Mouse (Mus musculus) urinary bladder, adult 2 months (tissue): ENCODE results near the gene Scel. TPM values are rescaled to one million over a fixed set of nuclear protein-coding genes. Genes with fewer than 3 reads are reported as not detected.
"Not testable (repeated sequence)": the region's sequence is repeated elsewhere in the genome, so short reads cannot be mapped to it uniquely, and the experiment has no call there.

Experiments used
- DNase-seq: peaks from one replicate; pipeline ENCODE4 v3.0.0; 2022; ENCODE audit warnings: low spot score
- polyA plus RNA-seq: library from polyadenylated mRNA; depleted of rRNA; stranded (reverse); fragments of >200 nt; gene quantifications from 2 replicates; pipeline ENCODE4 v1.2.3, GENCODE M21; 2012; rRNA removed

Gene Scel
- 1.0 and 1.1 TPM in 2 replicates for polyA plus RNA-seq

DNA sequence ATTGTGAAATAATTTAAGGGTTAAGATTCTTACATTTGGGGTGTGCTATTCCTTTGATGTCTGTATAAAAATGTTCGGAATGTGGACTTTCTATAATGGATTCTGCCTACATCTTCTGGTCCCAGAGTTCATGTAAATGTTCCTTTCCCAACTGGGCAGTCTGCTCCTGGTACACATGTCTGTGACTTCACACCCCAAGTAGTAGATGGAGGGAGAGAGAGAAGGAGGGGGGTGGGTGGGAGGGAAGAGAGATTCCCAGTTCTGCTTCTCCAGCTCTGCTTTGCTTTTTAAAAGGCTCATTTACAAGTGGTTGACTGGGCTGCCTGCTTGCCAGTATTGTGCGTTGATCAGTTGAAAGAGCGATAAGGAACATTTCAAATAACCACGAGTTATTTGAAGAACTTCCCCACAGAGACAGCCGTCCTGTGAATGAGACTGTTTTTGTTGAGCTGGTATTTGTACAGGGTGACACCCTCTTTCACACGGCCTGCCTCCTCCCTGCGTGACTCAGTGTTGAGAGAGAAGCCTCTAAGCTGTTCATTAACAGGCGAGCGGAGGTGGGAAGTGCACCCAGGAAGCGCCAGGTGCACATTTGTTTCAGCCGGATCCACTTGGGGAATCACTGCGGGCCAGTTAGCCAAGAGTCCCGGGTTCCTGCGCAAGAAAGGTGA lies at the start of gene Scel:
Scel (plus strand) TSS at position 541 of the 671 bp plus-strand sequence.
- no peak for DNase-seq

DNA sequence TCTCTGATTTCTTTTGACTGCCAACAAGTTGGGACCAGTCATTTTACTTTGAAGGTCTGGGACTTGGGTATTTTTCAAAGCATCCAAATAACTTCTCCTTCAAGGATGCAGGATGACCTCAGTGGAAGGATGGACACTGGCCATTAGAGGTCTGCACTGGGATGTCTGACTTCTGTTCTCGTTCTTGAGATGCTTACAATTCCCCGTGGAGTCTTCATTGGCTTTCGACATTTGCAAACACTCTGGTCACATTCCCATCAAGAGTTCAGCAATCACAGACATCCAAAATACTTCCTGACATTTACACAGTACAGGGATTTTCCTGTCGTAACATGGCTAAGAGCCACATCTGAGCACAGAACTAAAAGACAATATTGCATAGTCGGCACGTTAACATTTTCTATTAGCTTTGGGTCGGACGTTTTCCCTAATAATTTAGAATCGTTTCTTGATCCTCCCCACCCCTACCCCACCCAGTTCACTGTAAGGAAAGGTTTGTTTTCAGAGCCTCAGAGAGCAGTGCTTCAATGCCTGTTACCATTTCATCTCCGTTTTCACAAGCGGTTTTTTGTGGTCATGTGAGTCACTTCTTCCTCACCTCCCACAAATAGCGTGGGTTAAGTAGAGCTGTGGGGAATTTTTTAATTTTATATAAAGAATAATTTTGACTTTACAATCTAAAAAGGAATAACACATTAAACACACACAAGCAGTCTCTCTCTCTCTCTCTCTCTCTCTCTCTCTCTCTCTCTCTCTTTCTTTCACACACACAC lies 44.3 kb upstream of the Scel start:
- no peak for DNase-seq

DNA sequence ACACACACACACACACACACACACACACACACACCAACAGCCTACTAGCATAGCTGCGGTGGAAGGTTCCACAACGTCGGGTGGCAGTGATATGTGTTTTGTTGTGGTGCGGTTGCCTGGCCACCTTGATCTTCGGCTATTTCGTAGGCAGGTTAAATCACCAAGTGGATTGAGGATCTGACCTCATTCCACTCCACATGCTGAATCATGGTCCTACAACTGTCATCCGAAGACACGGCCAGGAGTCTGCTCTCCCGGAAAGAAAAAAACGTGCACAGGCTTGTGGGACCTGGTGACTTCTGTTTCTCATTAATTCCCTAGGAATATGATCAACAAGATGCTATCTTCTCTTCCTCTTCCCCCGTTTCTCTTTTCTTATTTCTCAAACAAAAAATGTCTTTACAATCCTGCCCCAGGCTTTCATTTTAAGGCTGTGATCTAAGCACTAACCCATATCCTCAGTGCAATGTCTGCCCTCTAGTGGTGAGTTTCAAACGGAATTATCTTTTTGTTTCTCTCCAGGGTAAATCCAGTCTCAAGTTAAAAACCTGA lies 43.6 kb upstream of the Scel start:
- DNase-seq, result no peak

- DNase-seq, result no peak
These were observed 41.9 kb upstream of the Scel start for GRCm38 (mm10) chr14:103471074-103471778.

DNA sequence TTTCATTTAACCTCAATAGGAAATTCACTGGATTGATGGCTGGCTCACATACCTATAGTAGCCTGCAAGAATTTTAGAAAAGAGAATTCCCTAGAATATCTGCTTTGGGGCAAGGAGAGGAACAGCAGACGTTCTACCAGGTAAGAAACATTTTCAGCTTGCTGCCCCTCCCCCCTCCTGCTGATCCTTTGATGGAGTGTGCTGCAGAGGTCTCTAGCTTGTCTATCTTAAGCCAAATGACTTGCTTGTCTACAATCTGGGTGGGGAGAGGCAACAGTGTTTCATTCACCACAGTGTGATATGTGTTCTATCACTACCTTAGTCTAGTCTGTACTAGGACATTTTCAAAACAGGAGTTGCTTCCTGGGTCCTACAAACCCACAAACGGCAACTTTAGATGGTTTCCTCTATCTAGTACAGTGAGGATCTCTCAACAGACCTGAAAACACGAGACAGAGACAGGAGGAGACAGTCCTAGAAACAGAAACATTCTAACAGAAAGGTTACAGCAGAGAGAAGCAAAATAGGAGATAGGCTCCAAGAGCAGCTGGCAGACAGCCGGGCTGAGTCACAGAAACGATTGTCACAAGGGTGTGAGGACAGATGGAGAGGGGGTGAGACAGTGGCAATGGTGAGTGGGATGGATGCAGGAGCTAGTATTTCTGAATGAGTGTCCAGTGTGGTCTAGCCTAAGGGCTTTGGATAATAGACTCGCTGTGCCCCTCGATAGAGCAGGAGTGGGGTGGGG lies 41.2 kb upstream of the Scel start:
- no peak for DNase-seq

GRCm38 (mm10) chr14:103472554-103472905 lies 40.6 kb upstream of the Scel start:
- DNase-seq, result no peak

DNA sequence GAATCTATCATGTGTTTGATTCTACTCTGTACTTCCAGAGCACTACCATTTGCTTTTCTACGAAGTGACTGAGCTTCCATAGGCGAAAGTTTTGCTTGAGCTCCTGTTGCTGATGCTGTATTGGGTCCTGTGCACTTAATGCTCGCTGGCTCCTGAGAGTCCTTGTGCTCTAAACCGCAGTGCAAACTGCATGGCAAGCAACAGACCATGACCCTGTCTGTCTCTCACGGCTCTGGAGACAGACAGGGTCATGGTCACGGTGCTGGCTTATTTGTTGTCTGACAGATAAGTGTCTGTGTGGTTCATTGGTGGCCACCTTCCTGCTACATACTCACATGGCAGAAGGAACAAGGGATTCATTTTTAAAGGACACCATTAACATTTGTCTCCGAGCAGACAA lies 37.8 kb upstream of the Scel start:
- DNase-seq, result no peak

GRCm38 (mm10) chr14:103476232-103476631 lies 36.9 kb upstream of the Scel start:
- not testable (repeated sequence) for DNase-seq

DNA sequence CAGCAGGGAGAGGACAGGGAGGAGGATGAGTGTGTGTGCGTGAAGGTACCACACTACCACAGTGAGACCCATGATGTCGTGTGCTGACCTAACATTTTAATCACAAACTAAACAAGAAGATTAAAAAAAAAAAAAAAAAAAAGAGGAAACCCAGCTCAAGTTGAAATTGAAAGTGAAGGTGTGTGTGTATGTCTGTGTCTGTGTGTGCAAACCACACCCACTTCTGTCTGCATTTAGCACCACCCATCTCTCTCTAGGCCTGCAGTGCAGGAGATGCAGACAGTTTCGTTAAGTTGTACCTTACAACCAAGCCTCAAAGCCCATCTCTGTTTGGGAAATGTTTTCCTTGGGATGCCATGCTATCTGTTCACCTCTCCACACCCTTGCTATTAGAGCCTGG lies 35.9 kb upstream of the Scel start:
- DNase-seq, result no peak

DNA sequence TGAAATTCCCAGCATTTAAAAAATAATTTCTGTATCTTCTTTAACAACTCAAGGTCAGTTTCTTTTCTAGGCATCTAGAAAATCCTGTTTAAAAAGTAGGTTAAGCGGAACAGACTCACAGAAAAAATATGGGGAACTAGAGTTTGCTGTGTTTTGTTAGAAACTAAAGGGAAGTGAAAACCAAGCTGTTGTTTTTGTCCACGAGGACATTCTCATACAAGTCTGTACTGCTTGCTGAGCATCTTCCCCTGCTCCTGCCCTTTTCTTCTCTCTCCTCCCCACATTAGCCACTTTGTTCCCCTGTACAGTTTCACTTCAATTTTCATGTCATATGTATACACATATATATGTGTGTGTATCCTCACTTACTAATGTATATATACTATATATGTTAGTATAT lies 35.2 kb upstream of the Scel start:
- DNase-seq, result no peak

DNA sequence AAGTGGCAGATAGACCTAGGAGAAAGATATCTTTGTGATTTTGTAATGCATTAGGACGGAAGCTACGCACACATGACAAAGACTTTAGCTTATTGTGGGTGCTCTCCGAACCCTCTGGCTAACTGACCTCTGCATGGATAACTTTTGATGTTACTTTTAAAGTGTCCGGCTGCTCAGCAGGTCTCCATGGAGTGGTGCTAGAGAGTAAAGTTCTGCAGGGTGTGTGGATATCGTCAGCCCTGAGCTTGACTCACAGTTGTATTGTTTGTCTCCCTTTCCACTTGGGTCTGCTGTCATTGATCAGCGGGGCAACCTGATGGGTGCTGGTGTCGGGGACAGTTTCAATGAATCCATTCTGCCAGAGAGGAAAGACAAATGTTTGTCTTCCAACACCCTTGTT lies 33.7 kb upstream of the Scel start:
- no peak for DNase-seq

DNA sequence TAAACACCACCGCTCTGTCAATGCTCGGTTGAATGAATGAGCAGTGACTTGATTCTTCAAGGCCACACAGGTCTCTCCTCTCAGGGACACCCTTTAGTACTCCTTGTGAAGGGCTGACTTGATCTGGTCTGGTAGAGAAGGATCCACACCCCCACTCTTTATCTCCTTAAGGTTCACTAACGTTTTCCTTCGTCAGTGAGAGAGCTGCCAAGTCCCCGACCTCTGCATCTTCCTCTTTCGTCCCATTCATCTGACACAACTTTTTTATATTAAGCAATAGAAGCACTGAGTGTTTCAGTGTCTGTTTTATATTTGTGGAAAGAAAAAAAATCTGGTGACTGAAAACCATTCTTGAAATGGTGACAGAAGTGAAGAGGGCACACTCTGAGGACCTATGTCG lies 31.6 kb upstream of the Scel start:
- DNase-seq, result no peak

- DNase-seq, result no peak
These were observed 27.5 kb upstream of the Scel start for GRCm38 (mm10) chr14:103485671-103486070.

DNA sequence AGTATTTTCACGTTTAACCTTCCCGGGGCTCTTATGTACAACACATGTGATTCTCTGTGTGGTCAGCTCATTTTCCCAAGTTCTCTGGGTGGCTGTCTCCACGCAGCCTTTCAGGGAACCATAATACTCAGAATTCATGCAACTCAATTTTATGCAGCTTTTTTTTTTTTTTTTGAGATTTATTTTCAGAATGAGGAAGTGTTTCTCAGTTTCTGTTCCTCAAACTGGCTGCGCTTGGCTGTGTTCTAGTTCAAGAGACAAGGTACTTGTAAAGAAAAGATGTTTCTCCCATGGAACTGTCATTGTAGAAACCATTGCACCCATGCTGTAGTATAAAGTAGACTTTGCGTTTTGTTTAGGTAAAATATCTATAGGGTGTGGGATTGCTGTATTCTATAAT lies 26.2 kb upstream of the Scel start:
- no peak for DNase-seq

- no peak for DNase-seq
These were observed 24.5 kb upstream of the Scel start for GRCm38 (mm10) chr14:103488659-103489058.

GRCm38 (mm10) chr14:103498199-103498598 lies 14.9 kb upstream of the Scel start:
- no peak for DNase-seq

GRCm38 (mm10) chr14:103498613-103499012 lies 14.5 kb upstream of the Scel start:
- no peak for DNase-seq

DNA sequence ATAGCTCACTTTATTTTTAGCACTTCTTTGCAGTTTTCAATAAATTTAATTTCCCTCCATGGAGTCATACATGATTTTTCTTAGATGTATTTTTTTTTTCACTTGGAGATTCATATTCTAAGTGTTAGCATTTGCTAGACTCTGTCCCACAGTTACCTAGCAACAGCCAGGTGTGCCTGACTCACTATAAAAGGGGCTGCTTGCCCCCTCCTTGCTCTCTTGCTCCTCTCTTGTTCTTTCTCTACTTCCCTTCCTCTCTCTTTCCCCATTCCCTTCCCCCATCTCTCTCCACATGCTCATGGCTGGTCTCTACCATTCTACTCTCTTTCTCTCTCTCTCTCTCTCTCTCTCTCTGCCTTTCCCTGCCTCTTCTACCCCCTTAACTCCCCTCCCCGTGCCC lies 14.1 kb upstream of the Scel start:
- no peak for DNase-seq

DNA sequence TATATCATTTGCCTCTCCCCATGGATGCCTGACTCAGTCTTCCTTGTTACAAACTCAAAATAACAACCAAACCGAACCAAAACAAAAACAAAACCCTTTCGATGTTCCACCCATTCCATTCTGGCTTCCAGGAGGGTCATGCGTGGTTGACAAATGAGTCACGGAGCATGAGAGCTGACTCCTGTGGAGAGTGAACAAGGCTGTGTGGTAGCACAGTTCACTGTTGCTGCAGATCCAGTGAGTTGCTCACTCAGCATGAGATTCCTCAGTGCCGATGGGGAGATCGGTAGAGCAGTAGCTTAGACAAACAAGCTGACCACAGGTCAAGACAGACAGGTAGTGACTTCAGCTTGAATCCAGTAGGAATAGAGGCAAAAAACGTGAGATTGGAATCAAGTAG lies 12.8 kb upstream of the Scel start:
- no peak for DNase-seq

GRCm38 (mm10) chr14:103500941-103501340 lies 12.2 kb upstream of the Scel start:
- DNase-seq, result no peak

DNA sequence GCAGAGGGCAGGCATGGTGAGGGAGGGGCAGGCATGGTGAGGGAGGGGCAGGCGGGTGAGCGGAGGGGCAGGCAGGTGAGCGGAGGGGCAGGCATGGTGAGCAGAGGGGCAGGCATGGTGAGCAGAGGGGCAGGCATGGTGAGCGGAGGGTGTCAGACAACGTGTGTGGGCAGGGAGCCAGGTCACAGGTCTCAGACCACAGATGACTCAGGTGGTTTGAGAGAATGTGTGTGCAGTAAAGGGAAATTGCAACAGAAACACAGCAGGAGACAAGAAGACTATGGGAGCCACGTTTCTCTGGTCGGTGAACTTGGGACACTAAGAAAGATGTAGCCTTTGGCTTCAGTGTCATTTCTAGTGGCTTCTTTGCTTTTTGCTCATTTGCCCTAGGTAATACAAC lies 8.6 kb upstream of the Scel start:
- DNase-seq, result no peak

- no peak for DNase-seq
These were observed 3.6 kb upstream of the Scel start for GRCm38 (mm10) chr14:103509544-103509943.
